In the genomic region with DNA sequence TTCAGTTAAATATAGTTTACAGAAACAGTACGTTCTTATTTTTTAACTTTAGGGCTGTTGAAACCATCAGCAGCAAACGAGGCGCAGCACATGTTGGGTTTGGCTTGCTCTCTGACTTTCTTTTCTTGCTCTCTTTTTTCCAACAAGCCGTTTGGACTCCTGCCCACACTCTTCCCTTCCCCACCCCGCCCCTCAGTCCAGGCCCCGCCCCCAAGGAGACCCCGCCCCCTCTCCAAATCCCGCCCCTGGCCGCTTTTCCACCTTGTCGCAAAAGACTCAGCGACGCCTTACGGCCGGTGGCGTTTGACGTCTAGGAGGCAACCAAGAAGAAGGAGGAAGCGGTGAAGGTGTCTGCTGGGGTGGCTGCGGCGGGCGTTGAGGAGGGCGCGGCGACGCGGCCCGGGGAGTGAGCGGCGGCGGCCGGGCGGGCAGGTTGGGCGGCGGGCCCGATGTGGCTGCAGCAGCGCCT, we compare ENCODE assay signal across 8 mouse cellular contexts. TPM values are rescaled to one million over a fixed set of nuclear protein-coding genes. Genes with fewer than 3 reads are reported as not detected.
A peak's percentile ranks its signal among the peaks of the same experiment; 100 is the strongest.
DNase-seq lines count a peak whose midpoint lies in the region; ATAC-seq and TF ChIP-seq lines count a peak whose summit lies in the region.

Gene 2510039O18Rik, plus strand, starts transcription at position 320 of the 469 bp plus-strand sequence.

- H3K9me3 ChIP-seq in G1E (replicated peaks), result no peaks in the 10 kb centered on the region
- no peaks in the 10 kb centered on the region for H3K9me3 ChIP-seq in forebrain, embryonic 16.5 days (ENCODE audit: control insufficient read depth, low read length)
- no peaks in the 10 kb centered on the region for H3K9me3 ChIP-seq in lung, embryonic 15.5 days

- DNase-seq in G1E (ENCODE audit: low spot score), result peak; percentile 78
- peak; percentile 76 to 79 for DNase-seq in cerebellum, adult 18-20 months
- peak; percentile 80 to 82 for DNase-seq in heart, postnatal 36 days
- DNase-seq in layer of hippocampus, adult 2 months (ENCODE audit: low spot score in 2 of 2), result peak; percentile 78 to 82
- peak; percentile 76 for DNase-seq in ovary, adult 18-20 months (ENCODE audit: low spot score)
- DNase-seq in thymus, postnatal 0 days (ENCODE audit: low spot score), result peak; percentile 91

- ATAC-seq in G1E (ENCODE audit: extremely low read depth, insufficient number of reproducible peaks, low FRiP score, poor library complexity, severe bottlenecking), result peak; percentile 25
- ATAC-seq in forebrain, embryonic 16.5 days, result peak; percentile 60
- peak; percentile 60 for ATAC-seq in lung, embryonic 15.5 days (ENCODE audit: borderline replicate concordance, extremely low read depth, low FRiP score, low TSS enrichment)

- H3K4me2 ChIP-seq in forebrain, embryonic 16.5 days (ENCODE audit: low read length), result peak within 1 kb of the TSS; percentile 98
- peak within 1 kb of the TSS; percentile 97 for H3K4me2 ChIP-seq in lung, embryonic 15.5 days

- H3K4me1 ChIP-seq in G1E (ENCODE audit: insufficient read depth, low read depth, low read length), result peaks cover 73% of the 10 kb centered on the region
- peaks cover 39% of the 10 kb centered on the region for H3K4me1 ChIP-seq in forebrain, embryonic 16.5 days (replicated peaks; ENCODE audit: control insufficient read depth, insufficient read depth, low read length)
- peaks cover 48% of the 10 kb centered on the region for H3K4me1 ChIP-seq in lung, embryonic 15.5 days

- peak within 1 kb of the TSS; percentile 81 for H3K9ac ChIP-seq in forebrain, embryonic 16.5 days (replicated peaks; ENCODE audit: low read depth, low read length)
- peak within 1 kb of the TSS; percentile 78 for H3K9ac ChIP-seq in lung, embryonic 15.5 days

- 3% methylated on average over 29 of the region's 35 CpGs for WGBS in forebrain, embryonic 16.5 days
- WGBS in lung, embryonic 15.5 days, result under 1% methylated on average over 33 of the region's 35 CpGs

- H3K27me3 ChIP-seq in G1E (ENCODE audit: insufficient read depth, low read length), result peaks cover 27% of the 10 kb centered on the region
- no peaks in the 10 kb centered on the region for H3K27me3 ChIP-seq in forebrain, embryonic 16.5 days (replicated peaks; ENCODE audit: control insufficient read depth, insufficient read depth, low read length)
- H3K27me3 ChIP-seq in lung, embryonic 15.5 days, result no peaks in the 10 kb centered on the region

- H3K36me3 ChIP-seq in G1E (replicated peaks), result peaks cover 39% of the 10 kb centered on the region
- peaks cover 15% of the 10 kb centered on the region for H3K36me3 ChIP-seq in forebrain, embryonic 16.5 days (ENCODE audit: control insufficient read depth, insufficient read depth)
- H3K36me3 ChIP-seq in lung, embryonic 15.5 days, result peaks cover 13% of the 10 kb centered on the region

- H3K27ac ChIP-seq in forebrain, embryonic 16.5 days (ENCODE audit: low read length), result peak within 1 kb of the TSS; percentile 75
- H3K27ac ChIP-seq in layer of hippocampus, adult 2 months, result peak within 1 kb of the TSS; percentile 87
- H3K27ac ChIP-seq in lung, embryonic 15.5 days, result peak within 1 kb of the TSS; percentile 93

- intact Hi-C loops in heart, postnatal 36 days (cut with DNase I), result loop anchor here (2.0 to 5.0 kb wide), 2 partner anchors 72 to 212 kb away; partner anchors contain the start of genes Fbxo6, Fv1 and Miip

- TF ChIP-seq CTCF in G1E (IDR thresholded peaks at IDR 0.05; ENCODE audit: low read depth, low read length), result no peak
- no peak for TF ChIP-seq CTCF in layer of hippocampus, adult 2 months (conservative IDR thresholded peaks at IDR 0.05)

- peak within 1 kb of the TSS; percentile 97 for H3K4me3 ChIP-seq in G1E (ENCODE audit: low read depth, low read length)
- H3K4me3 ChIP-seq in forebrain, embryonic 16.5 days (replicated peaks; ENCODE audit: low read length), result peak within 1 kb of the TSS; percentile 78
- H3K4me3 ChIP-seq in layer of hippocampus, adult 2 months, result peak within 1 kb of the TSS; percentile 89
- peak within 1 kb of the TSS; percentile 92 for H3K4me3 ChIP-seq in lung, embryonic 15.5 days

RNA-seq across cellular contexts. Expression of gene 2510039O18Rik, which starts in this region (rescaled TPM):
- total RNA-seq in G1E (2014; fragmentation: Nextera tagmentation), result 27.5 and 33.5 TPM in 2 replicates
- total RNA-seq in G1E (2017), result 31.5 and 37.2 TPM in 2 replicates
- polyA plus RNA-seq in G1E (2012), result 84.0 and 84.6 TPM in 2 replicates
- 10.0 and 11.2 TPM in 2 replicates for polyA plus RNA-seq in forebrain, embryonic 16.5 days (2015; fragmentation: Nextera tagmentation; extraction: Ambion mirVana)
- total RNA-seq in heart, postnatal 36 days (2021), result 10 to 100 TPM; 37.2 to 41.2 TPM
- total RNA-seq in layer of hippocampus, adult 2 months (2021), result 10 to 100 TPM; 27.0 to 27.9 TPM
- 15.4 and 17.0 TPM in 2 replicates for polyA plus RNA-seq in lung, embryonic 15.5 days (2015; fragmentation: Nextera tagmentation; extraction: Ambion mirVana)
- polyA plus RNA-seq in thymus, postnatal 0 days (2015; fragmentation: Nextera tagmentation; extraction: Ambion mirVana), result 21.8 and 28.9 TPM in 2 replicates

Comparison
In these comparisons a context has a peak if more than half of its experiments do, and no peak if none do; other contexts are left out.
1. Peak in every context shown above with its lines: DNase-seq, ATAC-seq, H3K4me3 ChIP-seq and H3K27ac ChIP-seq.